Mouse (Mus musculus) CH12.LX (cell line): ENCODE measurements at regions not wholly inside any gene's neighbourhood (a gene's known extent, or its start where the extent isn't known, plus 50 kb on each side); places are given as distances from the start of the nearest gene placed in this dataset.

Experiments used
- BHLHE40 ChIP-seq: IDR thresholded peaks from 2 replicates; pipeline ENCODE4 v1.6.1; 2011; ENCODE audit warnings: mild to moderate bottlenecking, low read depth, low read length, improper control_type of control experiment
- MAFK ChIP-seq: IDR thresholded peaks from 2 replicates; pipeline ENCODE4 v1.6.1; 2011; ENCODE audit warnings: low read length, improper control_type of control experiment; ENCODE audit not compliant: insufficient replicate concordance
- POLR2A ChIP-seq: IDR thresholded peaks from 2 replicates; pipeline ENCODE4 v1.6.1; 2011; ENCODE audit warnings: low read depth, mild to moderate bottlenecking, improper control_type of control experiment, low read length
- TCF12 ChIP-seq: IDR thresholded peaks from 2 replicates; pipeline ENCODE4 v1.6.1; 2014; ENCODE audit warnings: low read depth, mild to moderate bottlenecking, inconsistent platforms, low read length, improper control_type of control experiment
- ZNF384 ChIP-seq: IDR thresholded peaks from 2 replicates; pipeline ENCODE4 v1.6.1; 2012; ENCODE audit warnings: low read depth, low read length, improper control_type of control experiment, inconsistent platforms

DNA sequence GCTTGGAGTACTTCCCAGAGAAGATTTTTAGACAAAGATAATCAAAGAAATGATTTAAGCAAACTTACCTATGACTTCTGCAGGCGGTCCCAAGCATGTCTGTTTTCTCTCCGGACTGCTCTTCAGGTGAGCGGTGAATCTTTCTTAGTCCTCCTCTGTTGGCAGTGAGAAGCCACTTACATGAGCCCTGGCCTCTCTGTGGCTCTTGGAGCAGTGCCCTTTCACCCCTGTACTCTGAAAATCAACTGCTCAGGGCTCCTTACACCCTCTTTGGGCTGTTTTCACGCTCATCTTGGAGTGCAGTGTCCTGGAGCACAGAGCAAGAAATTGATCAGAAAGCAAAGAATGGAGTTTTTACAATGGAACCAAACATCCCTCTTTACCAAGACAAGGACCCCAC, 142.0 kb downstream of the Thbs2 start:
- TF ChIP-seq POLR2A (no peak), MAFK (no peak), BHLHE40 (no peak), TCF12 (no peak), ZNF384 (no peak)
